Mouse (Mus musculus): ENCODE data around the gene Prkca. TPM values are rescaled to one million over a fixed set of nuclear protein-coding genes. Genes with fewer than 3 reads are reported as not detected.
"Not testable (repeated sequence)": the region's sequence is repeated elsewhere in the genome, so short reads cannot be mapped to it uniquely, and the experiment has no call there.

Prkca gene
- polyA plus RNA-seq, 2 experiments, result 2.5 to 3.8 TPM

DNA sequence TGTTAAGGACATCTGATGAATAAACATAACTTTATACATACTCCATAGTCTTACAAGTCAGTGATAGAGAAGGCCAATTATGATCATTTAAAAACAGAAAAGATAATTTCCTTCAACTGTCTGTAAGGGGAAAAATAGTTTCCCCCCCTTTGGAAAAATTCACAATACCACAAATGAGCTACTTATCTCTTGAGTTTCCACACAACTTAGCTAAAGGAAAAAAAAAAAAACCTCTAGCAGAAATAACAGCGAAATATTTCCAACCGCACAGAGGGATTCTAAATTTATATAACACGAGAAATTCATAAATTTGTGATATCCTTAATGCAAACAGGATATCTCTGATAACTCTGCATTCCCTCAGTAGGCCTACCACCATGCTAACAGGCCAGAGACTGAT lies 252.5 kb downstream of the Prkca start:
- ATAC-seq (ENCODE audit: insufficient read depth) (no peak), DNase-seq (ENCODE audit: low read depth in 3 of 3, low spot score in 3 of 3) (no peak)
- Histone ChIP-seq H3K4me3 (ENCODE audit: insufficient read depth in 1 of 2, low read depth in 2 of 2, low read length in 2 of 2) (no peak overlapping the region), H3K4me1 (replicated peaks; ENCODE audit: control insufficient read depth in 2 of 2, insufficient read depth in 2 of 2, low read length in 1 of 2) (no peaks in the 10 kb centered on the region), H3K27me3 (ENCODE audit: control insufficient read depth, insufficient read depth, low read length) (no peaks in the 10 kb centered on the region), H3K9ac (replicated peaks) (no peak overlapping the region), H3K9me3 (ENCODE audit: control insufficient read depth, low read length) (no peaks in the 10 kb centered on the region), H3K27ac (no peak overlapping the region), H3K36me3 (replicated peaks; ENCODE audit: control insufficient read depth, insufficient read depth, low read depth) (no peaks in the 10 kb centered on the region), H3K4me2 (ENCODE audit: low read depth) (no peak overlapping the region)
- WGBS (ENCODE audit: insufficient replicate concordance), result 62% methylated on average over 3 of the region's 3 CpGs
- TF ChIP-seq CTCF (IDR thresholded peaks at IDR 0.05; ENCODE audit: low read depth) (no peak), EP300 (IDR thresholded peaks at IDR 0.05; ENCODE audit: low read depth) (no peak)

GRCm38 (mm10) chr11:108090706-108091105 lies 253.0 kb downstream of the Prkca start:
- ATAC-seq (ENCODE audit: insufficient read depth), result no peak
- H3K27ac ChIP-seq, result no peak overlapping the region
- no peak overlapping the region for H3K4me3 ChIP-seq (ENCODE audit: insufficient read depth in 1 of 2, low read depth in 2 of 2, low read length in 2 of 2)
- TF ChIP-seq EP300 (IDR thresholded peaks at IDR 0.05; ENCODE audit: low read depth) (no peak), CTCF (IDR thresholded peaks at IDR 0.05; ENCODE audit: low read depth) (no peak)
- no peak overlapping the region for H3K4me2 ChIP-seq (ENCODE audit: low read depth)
- 48% methylated on average over 8 of the region's 8 CpGs for WGBS (ENCODE audit: insufficient replicate concordance)
- H3K9me3 ChIP-seq (ENCODE audit: control insufficient read depth, low read length), result no peaks in the 10 kb centered on the region
- H3K36me3 ChIP-seq (replicated peaks; ENCODE audit: control insufficient read depth, insufficient read depth, low read depth), result no peaks in the 10 kb centered on the region
- no peak overlapping the region for H3K9ac ChIP-seq (replicated peaks)
- no peaks in the 10 kb centered on the region for H3K4me1 ChIP-seq (replicated peaks; ENCODE audit: control insufficient read depth in 2 of 2, insufficient read depth in 2 of 2, low read length in 1 of 2)
- H3K27me3 ChIP-seq (ENCODE audit: control insufficient read depth, insufficient read depth, low read length), result no peaks in the 10 kb centered on the region
- no peak for DNase-seq (ENCODE audit: low read depth in 3 of 3, low spot score in 3 of 3)

DNA sequence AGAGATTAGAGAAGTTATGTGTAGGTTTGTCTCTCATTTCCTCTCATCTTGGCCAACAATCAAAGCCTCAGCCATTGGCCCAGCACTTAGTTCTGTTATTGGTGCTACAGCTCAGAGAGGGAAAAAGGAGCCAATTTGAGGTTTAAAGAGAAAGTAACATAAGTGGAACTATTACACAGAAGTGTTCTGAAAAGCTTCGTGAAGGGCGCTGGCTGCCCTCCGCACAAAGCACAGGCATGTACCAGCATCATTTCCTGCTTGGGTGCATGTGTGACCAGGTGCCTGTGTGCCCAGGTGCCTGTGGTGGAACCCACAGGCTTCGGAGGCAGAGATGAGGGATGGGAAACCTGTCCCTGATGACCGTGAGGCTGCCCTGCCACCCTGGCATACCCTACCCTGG lies 255.7 kb downstream of the Prkca start:
- Histone ChIP-seq H3K4me3 (ENCODE audit: insufficient read depth in 1 of 2, low read depth in 2 of 2, low read length in 2 of 2) (no peak overlapping the region), H3K4me1 (replicated peaks; ENCODE audit: control insufficient read depth in 2 of 2, insufficient read depth in 2 of 2, low read length in 1 of 2) (no peaks in the 10 kb centered on the region), H3K9me3 (ENCODE audit: control insufficient read depth, low read length) (no peaks in the 10 kb centered on the region), H3K36me3 (replicated peaks; ENCODE audit: control insufficient read depth, insufficient read depth, low read depth) (no peaks in the 10 kb centered on the region), H3K9ac (replicated peaks) (no peak overlapping the region), H3K4me2 (ENCODE audit: low read depth) (no peak overlapping the region), H3K27ac (no peak overlapping the region), H3K27me3 (ENCODE audit: control insufficient read depth, insufficient read depth, low read length) (no peaks in the 10 kb centered on the region)
- no peak for DNase-seq (ENCODE audit: low read depth in 3 of 3, low spot score in 3 of 3)
- 56% methylated on average over 5 of the region's 5 CpGs for WGBS (ENCODE audit: insufficient replicate concordance)
- ATAC-seq (ENCODE audit: insufficient read depth), result no peak
- TF ChIP-seq EP300 (IDR thresholded peaks at IDR 0.05; ENCODE audit: low read depth), result no peak
- no peak for TF ChIP-seq CTCF (IDR thresholded peaks at IDR 0.05; ENCODE audit: low read depth)

DNA sequence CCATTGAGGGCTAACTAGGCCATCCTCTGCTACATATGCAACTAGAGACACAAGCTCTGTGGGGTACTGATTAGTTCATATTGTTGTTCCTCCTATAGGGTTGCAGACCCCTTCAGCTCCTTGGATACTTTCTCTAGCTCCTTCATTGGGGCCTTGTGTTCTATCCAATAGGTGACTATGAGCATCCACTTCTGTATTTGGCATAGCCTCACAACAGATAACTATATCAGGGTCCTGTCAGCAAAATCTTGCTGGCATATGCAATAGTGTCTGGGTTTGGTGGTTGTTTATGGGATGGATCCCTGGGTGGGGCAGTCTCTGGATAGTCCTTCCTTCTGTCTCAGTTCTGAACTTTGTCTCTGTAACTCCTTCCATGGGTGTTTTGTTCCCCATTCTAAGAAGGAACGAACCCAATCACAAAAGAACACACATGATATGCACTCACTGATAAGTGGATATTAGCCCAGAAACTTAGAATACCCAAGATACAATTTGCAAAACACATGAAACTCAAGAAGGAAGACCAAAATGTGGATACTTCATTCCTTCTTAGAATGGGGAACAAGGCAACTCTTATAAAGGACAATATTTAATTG lies 256.5 kb downstream of the Prkca start:
- not testable (repeated sequence) for H3K4me3 ChIP-seq (ENCODE audit: insufficient read depth in 1 of 2, low read depth in 2 of 2, low read length in 2 of 2); H3K4me1 ChIP-seq (replicated peaks; ENCODE audit: control insufficient read depth in 2 of 2, insufficient read depth in 2 of 2, low read length in 1 of 2); H3K4me2 ChIP-seq (ENCODE audit: low read depth); H3K9me3 ChIP-seq (ENCODE audit: control insufficient read depth, low read length); H3K27me3 ChIP-seq (ENCODE audit: control insufficient read depth, insufficient read depth, low read length); H3K27ac ChIP-seq; DNase-seq (ENCODE audit: low read depth in 3 of 3, low spot score in 3 of 3); ATAC-seq (ENCODE audit: insufficient read depth); H3K9ac ChIP-seq (replicated peaks); H3K36me3 ChIP-seq (replicated peaks; ENCODE audit: control insufficient read depth, insufficient read depth, low read depth)
- WGBS (ENCODE audit: insufficient replicate concordance), result 35% methylated on average over 1 of the region's 1 CpGs

DNA sequence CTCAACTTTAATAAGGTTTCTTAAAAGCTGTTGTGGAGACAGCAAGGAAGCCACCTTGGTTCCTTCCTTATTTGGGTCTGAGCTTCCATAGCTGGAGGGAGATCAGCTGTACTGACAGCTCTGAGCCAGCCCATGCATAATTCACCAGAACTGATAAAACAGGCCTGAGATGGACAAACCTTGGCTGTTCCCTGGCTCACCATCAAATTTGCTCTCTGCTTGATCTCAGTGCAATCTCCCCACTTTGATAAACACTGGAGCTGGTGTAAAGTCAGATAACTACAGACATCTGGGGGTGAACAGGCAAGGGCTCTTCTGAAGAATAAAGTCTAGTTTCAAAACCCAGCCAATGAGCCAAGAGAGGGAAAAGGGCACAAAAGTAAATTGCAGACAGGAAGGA lies 261.1 kb downstream of the Prkca start:
- Histone ChIP-seq H3K4me3 (ENCODE audit: insufficient read depth in 1 of 2, low read depth in 2 of 2, low read length in 2 of 2) (no peak overlapping the region), H3K9me3 (ENCODE audit: control insufficient read depth, low read length) (no peaks in the 10 kb centered on the region), H3K36me3 (replicated peaks; ENCODE audit: control insufficient read depth, insufficient read depth, low read depth) (no peaks in the 10 kb centered on the region), H3K4me2 (ENCODE audit: low read depth) (no peak overlapping the region), H3K4me1 (replicated peaks; ENCODE audit: control insufficient read depth in 2 of 2, insufficient read depth in 2 of 2, low read length in 1 of 2) (no peaks in the 10 kb centered on the region), H3K9ac (replicated peaks) (no peak overlapping the region), H3K27ac (no peak overlapping the region), H3K27me3 (ENCODE audit: control insufficient read depth, insufficient read depth, low read length) (no peaks in the 10 kb centered on the region)
- DNase-seq (ENCODE audit: low read depth in 3 of 3, low spot score in 3 of 3) (no peak), ATAC-seq (ENCODE audit: insufficient read depth) (no peak)
- TF ChIP-seq EP300 (IDR thresholded peaks at IDR 0.05; ENCODE audit: low read depth) (no peak), CTCF (IDR thresholded peaks at IDR 0.05; ENCODE audit: low read depth) (no peak)
